Mouse (Mus musculus) small intestine, adult 2 months (tissue): ENCODE results near the gene Lrrk2. TPM values are rescaled to one million over a fixed set of nuclear protein-coding genes. Genes with fewer than 3 reads are reported as not detected.

Source experiments
- H3K27ac ChIP-seq: fragments of 200-500 bp; 2 replicates; pipeline ENCODE4 v1.5.1; 2012; ENCODE audit warnings: low read depth, low read length, control low read depth, inconsistent platforms; ENCODE audit not compliant: insufficient read depth
- H3K27me3 ChIP-seq: fragments of 200-500 bp; 2 replicates; pipeline ENCODE4 v1.6.1; 2012; ENCODE audit warnings: mild to moderate bottlenecking, moderate library complexity, low read length, inconsistent platforms; ENCODE audit not compliant: control insufficient read depth, insufficient read depth
- H3K36me3 ChIP-seq: fragments of 200-500 bp; 2 replicates; pipeline ENCODE4 v1.6.1; 2012; ENCODE audit warnings: mild to moderate bottlenecking, low read length, control low read depth, inconsistent platforms; ENCODE audit not compliant: control insufficient read depth, insufficient read depth
- H3K4me1 ChIP-seq: fragments of 200-500 bp; 2 replicates; pipeline ENCODE4 v1.6.1; 2012; ENCODE audit warnings: low read length, inconsistent platforms, mixed read lengths; ENCODE audit not compliant: control insufficient read depth, insufficient read depth, insufficient read length
- H3K4me3 ChIP-seq: fragments of 200-500 bp; 2 replicates; pipeline ENCODE4 v1.5.1; 2012; ENCODE audit warnings: low read depth, mild to moderate bottlenecking, control low read depth, inconsistent platforms, low read length, moderate library complexity
- CTCF ChIP-seq: fragments of 200-500 bp; IDR thresholded peaks from 2 replicates; pipeline ENCODE4 v1.5.1; 2012; ENCODE audit warnings: low read depth, mild to moderate bottlenecking, control low read depth, inconsistent platforms, low read length, moderate library complexity, mixed read lengths; ENCODE audit not compliant: insufficient replicate concordance, insufficient read length; ENCODE audit errors: extremely low read depth
- POLR2A ChIP-seq: fragments of 200-500 bp; IDR thresholded peaks from 2 replicates; pipeline ENCODE4 v1.6.1; 2012; ENCODE audit warnings: low read depth, mild to moderate bottlenecking, control low read depth, inconsistent platforms, low read length, moderate library complexity
- WGBS: fragments of 180-500 bp; shearing (Covaris S2); methylation state at CpG from one replicate; pipeline ENCODE4 v1.1.7; 2018; 5-methylcytosine and 5-hydroxymethylcytosine counted together
- polyA plus RNA-seq: library from polyadenylated mRNA; depleted of rRNA; stranded (reverse); fragments of >200 nt; gene quantifications from 2 replicates; pipeline ENCODE4 v1.2.3, GENCODE M21; 2012; rRNA removed

Gene Lrrk2
- 0.20 and 0.48 TPM in 2 replicates for polyA plus RNA-seq

GRCm38 (mm10) chr15:91672645-91673568 is at the start of gene Lrrk2:
Gene Lrrk2 (plus strand): TSS chr15:91673175.
- Histone ChIP-seq H3K4me3 (peak within 1 kb of the TSS; percentile 65), H3K4me1 (no peaks in the 10 kb centered on the region), H3K27me3 (no peaks in the 10 kb centered on the region), H3K27ac (peak within 1 kb of the TSS; percentile 56), H3K36me3 (no peaks in the 10 kb centered on the region)
- WGBS: 4% methylated on average over 40 of the region's 40 CpGs
- no peak for TF ChIP-seq CTCF

GRCm38 (mm10) chr15:91624475-91624874 is 48.5 kb upstream of the Lrrk2 start:
- WGBS: 82% methylated on average over 2 of the region's 2 CpGs
- no peaks in the 10 kb centered on the region for H3K27me3 ChIP-seq
- no peaks in the 10 kb centered on the region for H3K4me1 ChIP-seq
- no peak overlapping the region for H3K27ac ChIP-seq
- H3K36me3 ChIP-seq: no peaks in the 10 kb centered on the region
- TF ChIP-seq POLR2A (no peak), CTCF (no peak)
- H3K4me3 ChIP-seq: no peak overlapping the region

- no peaks in the 10 kb centered on the region for H3K4me1 ChIP-seq
- WGBS: 57% methylated on average over 3 of the region's 3 CpGs
- no peaks in the 10 kb centered on the region for H3K27me3 ChIP-seq
- H3K4me3 ChIP-seq: no peak overlapping the region
- no peak overlapping the region for H3K27ac ChIP-seq
- no peaks in the 10 kb centered on the region for H3K36me3 ChIP-seq
- TF ChIP-seq POLR2A: no peak
- no peak for TF ChIP-seq CTCF
These were observed 43.8 kb upstream of the Lrrk2 start for GRCm38 (mm10) chr15:91629137-91629536.

- WGBS: 45% methylated on average over 4 of the region's 4 CpGs
- no peak for TF ChIP-seq CTCF
- H3K4me3 ChIP-seq: no peak overlapping the region
These were observed 40.5 kb upstream of the Lrrk2 start for GRCm38 (mm10) chr15:91632473-91632872.

GRCm38 (mm10) chr15:91633051-91633450 is 39.9 kb upstream of the Lrrk2 start:
- no peak overlapping the region for H3K4me3 ChIP-seq
- WGBS: 79% methylated on average over 9 of the region's 9 CpGs
- H3K27me3 ChIP-seq: no peaks in the 10 kb centered on the region
- H3K36me3 ChIP-seq: no peaks in the 10 kb centered on the region
- no peak overlapping the region for H3K27ac ChIP-seq
- TF ChIP-seq CTCF (no peak), POLR2A (no peak)
- H3K4me1 ChIP-seq: no peaks in the 10 kb centered on the region

More at GRCm38 (mm10) chr15:91632473-91632872, 40.5 kb upstream of the Lrrk2 start:
- Histone ChIP-seq H3K27ac (no peak overlapping the region), H3K4me1 (no peaks in the 10 kb centered on the region), H3K27me3 (no peaks in the 10 kb centered on the region), H3K36me3 (no peaks in the 10 kb centered on the region)

- H3K27me3 ChIP-seq: no peaks in the 10 kb centered on the region
- no peaks in the 10 kb centered on the region for H3K4me1 ChIP-seq
- no peaks in the 10 kb centered on the region for H3K36me3 ChIP-seq
- no peak overlapping the region for H3K4me3 ChIP-seq
- TF ChIP-seq CTCF: no peak
- TF ChIP-seq POLR2A: no peak
- 61% methylated on average over 6 of the region's 6 CpGs for WGBS
- no peak overlapping the region for H3K27ac ChIP-seq
These were observed 39.2 kb upstream of the Lrrk2 start for GRCm38 (mm10) chr15:91633806-91634205.

GRCm38 (mm10) chr15:91634236-91634635 is 38.7 kb upstream of the Lrrk2 start:
- TF ChIP-seq CTCF: no peak
- TF ChIP-seq POLR2A: no peak
- Histone ChIP-seq H3K4me3 (no peak overlapping the region), H3K27me3 (no peaks in the 10 kb centered on the region), H3K27ac (no peak overlapping the region), H3K36me3 (no peaks in the 10 kb centered on the region), H3K4me1 (no peaks in the 10 kb centered on the region)
- WGBS: 76% methylated on average over 8 of the region's 8 CpGs
